Mouse (Mus musculus): ENCODE measurements at regions not wholly inside any gene's neighbourhood (a gene's known extent, or its start where the extent isn't known, plus 50 kb on each side); places are given as distances from the start of the nearest gene placed in this dataset.

DNA sequence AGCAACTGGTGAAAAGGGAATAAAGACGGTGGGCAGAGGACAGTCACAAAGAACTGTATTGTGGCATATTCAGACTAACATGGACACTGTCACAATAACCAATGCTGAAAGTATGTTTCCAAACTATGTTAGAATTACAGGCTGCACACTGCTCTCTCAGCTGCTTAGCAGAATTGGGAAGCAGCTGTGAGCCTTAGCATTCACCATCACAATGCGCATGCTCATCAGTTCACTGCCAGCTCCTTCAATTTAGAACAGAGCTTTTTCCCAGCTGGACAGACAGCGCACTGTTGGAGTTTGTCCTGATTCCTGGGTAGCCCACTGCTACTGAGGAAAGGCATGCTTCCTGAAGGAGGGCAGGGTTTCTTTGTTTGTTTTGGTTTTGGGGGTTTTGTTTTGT is 2735.2 kb upstream of the Gm6569 start:
- Histone ChIP-seq H3K36me3 (ENCODE audit: control insufficient read depth, insufficient read depth, low read length) (no peaks in the 10 kb centered on the region), H3K27me3 (ENCODE audit: control insufficient read depth, insufficient read depth, low read length) (no peaks in the 10 kb centered on the region), H3K27ac (ENCODE audit: insufficient read depth, low read depth, low read length) (no peak overlapping the region), H3K4me3 (ENCODE audit: low read depth, low read length) (no peak overlapping the region), H3K4me1 (ENCODE audit: control insufficient read depth, insufficient read depth, insufficient read length, low read length) (no peaks in the 10 kb centered on the region)
- WGBS = 82% methylated on average over 3 of the region's 3 CpGs
- no peak for TF ChIP-seq CTCF (IDR thresholded peaks at IDR 0.05; ENCODE audit: extremely low read depth, insufficient read length, insufficient replicate concordance, low read depth, low read length)
- TF ChIP-seq POLR2A (IDR thresholded peaks at IDR 0.05; ENCODE audit: low read depth, low read length) = no peak

DNA sequence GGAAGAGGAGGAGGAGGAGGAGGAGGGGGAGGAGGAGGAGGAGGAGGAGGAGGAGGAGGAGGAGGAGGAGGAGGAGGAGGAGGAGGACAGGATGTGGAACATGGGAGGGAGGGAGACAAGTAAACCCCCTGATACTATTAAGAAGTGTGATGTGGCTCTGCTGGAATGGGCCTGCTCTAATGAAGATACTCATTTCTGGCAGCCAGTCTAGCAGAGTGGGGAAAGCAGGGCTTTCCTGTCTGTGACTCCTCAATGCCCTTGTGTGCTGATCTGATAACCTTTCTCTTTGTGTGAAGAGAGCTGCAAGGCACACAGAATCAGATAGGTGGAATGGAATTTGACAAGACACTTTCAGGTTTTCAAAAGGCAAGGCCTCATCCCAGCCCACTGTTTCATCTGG is 2704.6 kb upstream of the Gm6569 start:
- Histone ChIP-seq H3K27me3 (ENCODE audit: control insufficient read depth, insufficient read depth, low read length) (no peaks in the 10 kb centered on the region), H3K4me3 (ENCODE audit: low read depth, low read length) (no peak overlapping the region), H3K27ac (ENCODE audit: insufficient read depth, low read depth, low read length) (no peak overlapping the region), H3K4me1 (ENCODE audit: control insufficient read depth, insufficient read depth, insufficient read length, low read length) (no peaks in the 10 kb centered on the region), H3K36me3 (ENCODE audit: control insufficient read depth, insufficient read depth, low read length) (no peaks in the 10 kb centered on the region)
- TF ChIP-seq CTCF (IDR thresholded peaks at IDR 0.05; ENCODE audit: extremely low read depth, insufficient read length, insufficient replicate concordance, low read depth, low read length) (no peak), POLR2A (IDR thresholded peaks at IDR 0.05; ENCODE audit: low read depth, low read length) (no peak)

DNA sequence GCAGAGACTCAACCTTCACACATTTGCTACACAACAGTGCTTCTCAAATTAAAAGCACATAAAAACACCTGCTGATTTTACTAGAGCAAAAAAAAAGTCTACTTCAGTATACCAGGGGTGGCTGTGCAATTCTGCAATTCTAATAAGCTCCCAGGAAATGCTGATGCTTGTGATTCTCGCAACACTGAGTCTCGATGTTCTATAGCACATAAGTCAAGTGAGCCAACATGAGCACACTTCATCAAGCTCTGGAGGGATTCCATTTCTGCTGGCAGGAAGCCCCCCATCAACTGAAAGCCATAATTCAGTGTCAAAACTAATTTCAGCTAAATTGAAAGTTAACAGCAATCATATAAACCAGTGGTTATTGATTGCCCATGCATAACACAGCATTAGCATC is 2676.7 kb upstream of the Gm6569 start:
- H3K27ac ChIP-seq (ENCODE audit: insufficient read depth, low read depth, low read length) = no peak overlapping the region
- H3K36me3 ChIP-seq (ENCODE audit: control insufficient read depth, insufficient read depth, low read length) = no peaks in the 10 kb centered on the region
- H3K4me3 ChIP-seq (ENCODE audit: low read depth, low read length) = no peak overlapping the region
- no peaks in the 10 kb centered on the region for H3K27me3 ChIP-seq (ENCODE audit: control insufficient read depth, insufficient read depth, low read length)
- WGBS = 83% methylated on average over 2 of the region's 2 CpGs
- TF ChIP-seq POLR2A (IDR thresholded peaks at IDR 0.05; ENCODE audit: low read depth, low read length) = no peak
- no peak for TF ChIP-seq CTCF (IDR thresholded peaks at IDR 0.05; ENCODE audit: extremely low read depth, insufficient read length, insufficient replicate concordance, low read depth, low read length)
- H3K4me1 ChIP-seq (ENCODE audit: control insufficient read depth, insufficient read depth, insufficient read length, low read length) = no peaks in the 10 kb centered on the region

DNA sequence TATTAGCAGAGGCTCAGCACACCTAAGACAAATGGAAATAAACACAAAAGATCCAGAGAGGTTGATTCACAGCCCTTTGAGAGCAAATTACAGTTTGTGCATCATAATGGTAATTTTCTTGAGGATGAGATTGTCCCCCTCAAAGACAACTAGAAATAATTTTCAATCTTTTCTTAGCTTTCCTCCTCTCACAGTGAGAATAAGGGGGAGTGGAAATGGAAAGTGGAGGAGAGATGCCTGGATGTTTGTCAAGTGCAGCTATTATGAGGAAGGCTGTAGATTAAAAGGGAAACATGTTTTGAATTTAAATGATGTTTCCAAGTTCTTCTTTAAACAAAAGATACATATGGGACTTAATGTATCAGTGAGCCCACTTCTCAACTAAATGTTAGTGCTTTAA is 2672.3 kb upstream of the Gm6569 start:
- H3K27ac ChIP-seq (ENCODE audit: insufficient read depth, low read depth, low read length) = no peak overlapping the region
- TF ChIP-seq CTCF (IDR thresholded peaks at IDR 0.05; ENCODE audit: extremely low read depth, insufficient read length, insufficient replicate concordance, low read depth, low read length) = no peak
- no peak for TF ChIP-seq POLR2A (IDR thresholded peaks at IDR 0.05; ENCODE audit: low read depth, low read length)
- H3K4me3 ChIP-seq (ENCODE audit: low read depth, low read length) = no peak overlapping the region
- no peaks in the 10 kb centered on the region for H3K27me3 ChIP-seq (ENCODE audit: control insufficient read depth, insufficient read depth, low read length)
- no peaks in the 10 kb centered on the region for H3K4me1 ChIP-seq (ENCODE audit: control insufficient read depth, insufficient read depth, insufficient read length, low read length)
- no peaks in the 10 kb centered on the region for H3K36me3 ChIP-seq (ENCODE audit: control insufficient read depth, insufficient read depth, low read length)

DNA sequence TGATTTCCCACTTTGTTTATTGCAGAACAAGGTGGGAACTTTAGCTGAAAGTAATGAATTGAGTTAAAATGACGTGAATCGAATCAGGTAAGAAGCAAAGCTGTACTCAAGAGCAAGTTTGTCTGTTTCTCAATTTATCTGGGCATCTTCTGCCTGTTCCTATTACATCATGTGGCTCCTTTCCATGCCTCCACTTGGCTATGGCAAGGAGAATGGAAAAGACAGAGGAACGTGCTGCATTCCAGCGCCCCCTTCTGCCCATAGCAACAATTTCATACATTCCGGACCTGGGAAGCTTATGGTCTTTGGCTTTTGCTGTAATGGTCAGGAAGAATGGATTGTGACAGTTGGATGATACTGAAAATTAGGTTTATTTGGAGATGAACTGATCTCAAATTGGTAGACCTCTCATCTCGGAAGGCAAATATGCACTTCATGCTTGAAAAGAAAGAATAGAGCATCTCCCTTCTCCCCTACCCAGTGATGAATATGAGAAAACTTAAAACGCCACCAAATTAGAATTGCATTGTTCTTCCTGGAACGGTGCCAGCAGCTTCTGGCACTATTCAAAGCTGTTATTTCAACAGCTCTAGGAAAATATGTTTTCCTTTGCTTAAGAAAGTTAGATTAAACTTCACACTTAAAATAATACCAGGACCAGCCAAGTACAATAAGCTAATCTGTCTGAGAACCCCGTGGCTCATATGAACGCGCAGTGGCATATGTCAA is 2639.2 kb upstream of the Gm6569 start:
- no peaks in the 10 kb centered on the region for H3K36me3 ChIP-seq (ENCODE audit: control insufficient read depth, insufficient read depth, low read length)
- no peak overlapping the region for H3K27ac ChIP-seq (ENCODE audit: insufficient read depth, low read depth, low read length)
- H3K4me1 ChIP-seq (ENCODE audit: control insufficient read depth, insufficient read depth, insufficient read length, low read length) = no peaks in the 10 kb centered on the region
- H3K4me3 ChIP-seq (ENCODE audit: low read depth, low read length) = no peak overlapping the region
- WGBS = 57% methylated on average over 11 of the region's 11 CpGs
- TF ChIP-seq POLR2A (IDR thresholded peaks at IDR 0.05; ENCODE audit: low read depth, low read length) = no peak
- H3K27me3 ChIP-seq (ENCODE audit: control insufficient read depth, insufficient read depth, low read length) = no peaks in the 10 kb centered on the region

DNA sequence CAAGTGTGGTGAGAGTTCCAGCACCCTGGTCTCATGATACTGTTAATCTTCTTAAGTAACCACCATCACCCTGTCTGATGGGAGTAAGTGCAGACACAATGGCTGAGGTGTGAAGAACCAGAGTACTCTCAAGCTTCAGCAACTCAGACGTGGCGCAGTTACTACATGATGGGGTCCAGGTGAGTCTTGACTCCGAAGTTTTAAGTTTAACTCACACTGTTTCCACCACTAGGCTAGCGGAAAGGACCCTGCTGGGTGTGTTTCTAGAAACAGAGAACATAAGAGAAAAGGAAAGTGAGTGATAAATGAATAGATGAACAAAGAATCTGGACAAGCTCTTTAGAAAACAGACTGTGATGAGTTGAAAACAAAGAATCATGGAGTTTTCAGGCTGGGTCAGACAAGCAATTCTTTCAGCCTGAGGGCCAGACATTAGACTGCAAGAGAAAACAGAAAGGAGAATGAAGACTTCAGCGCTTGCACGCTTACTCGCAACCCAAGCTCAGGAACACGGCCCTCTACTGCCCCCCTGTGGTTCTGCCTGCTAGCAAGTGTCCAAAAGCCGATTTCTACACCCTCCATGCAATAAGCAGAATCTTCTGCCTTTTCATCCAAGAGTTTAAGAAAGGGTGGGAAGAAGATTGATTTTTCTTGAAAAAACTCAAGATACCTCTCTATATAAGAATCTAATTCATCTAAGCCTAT is 2593.6 kb upstream of the Gm6569 start:
- Histone ChIP-seq H3K4me3 (ENCODE audit: low read depth, low read length) (no peak overlapping the region), H3K4me1 (ENCODE audit: control insufficient read depth, insufficient read depth, insufficient read length, low read length) (no peaks in the 10 kb centered on the region), H3K27me3 (ENCODE audit: control insufficient read depth, insufficient read depth, low read length) (no peaks in the 10 kb centered on the region), H3K36me3 (ENCODE audit: control insufficient read depth, insufficient read depth, low read length) (no peaks in the 10 kb centered on the region), H3K27ac (ENCODE audit: insufficient read depth, low read depth, low read length) (no peak overlapping the region)
- TF ChIP-seq POLR2A (IDR thresholded peaks at IDR 0.05; ENCODE audit: low read depth, low read length) (no peak), CTCF (IDR thresholded peaks at IDR 0.05; ENCODE audit: extremely low read depth, insufficient read length, insufficient replicate concordance, low read depth, low read length) (peak; percentile 17; the same call in 1 of the 2 replicates)
- 45% methylated on average over 9 of the region's 9 CpGs for WGBS

DNA sequence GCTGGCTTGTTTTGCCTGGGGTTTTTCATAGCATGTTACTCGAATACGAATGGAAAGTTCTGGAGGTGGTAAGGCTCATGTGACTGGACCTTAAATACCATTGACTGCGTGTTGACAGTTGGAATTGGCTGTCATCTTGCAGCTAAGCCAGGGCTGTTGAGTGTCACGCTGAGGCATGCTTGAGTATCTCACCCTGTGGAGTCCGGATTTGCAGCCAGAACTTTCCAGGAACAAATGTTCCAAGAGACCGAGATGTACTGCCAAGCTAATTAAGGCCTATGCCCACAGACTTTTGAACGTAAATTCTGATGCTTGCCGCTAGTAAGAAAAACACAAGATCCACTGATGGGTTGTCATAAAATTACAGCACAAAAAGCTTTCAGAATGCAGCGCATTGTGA is 2590.8 kb upstream of the Gm6569 start:
- 79% methylated on average over 9 of the region's 9 CpGs for WGBS
- Histone ChIP-seq H3K27ac (ENCODE audit: insufficient read depth, low read depth, low read length) (no peak overlapping the region), H3K27me3 (ENCODE audit: control insufficient read depth, insufficient read depth, low read length) (no peaks in the 10 kb centered on the region), H3K36me3 (ENCODE audit: control insufficient read depth, insufficient read depth, low read length) (no peaks in the 10 kb centered on the region), H3K4me1 (ENCODE audit: control insufficient read depth, insufficient read depth, insufficient read length, low read length) (no peaks in the 10 kb centered on the region), H3K4me3 (ENCODE audit: low read depth, low read length) (no peak overlapping the region)
- TF ChIP-seq POLR2A (IDR thresholded peaks at IDR 0.05; ENCODE audit: low read depth, low read length) = no peak
- no peak for TF ChIP-seq CTCF (IDR thresholded peaks at IDR 0.05; ENCODE audit: extremely low read depth, insufficient read length, insufficient replicate concordance, low read depth, low read length)
